Mouse (Mus musculus): ENCODE results near the gene Eif4e1b.

DNA sequence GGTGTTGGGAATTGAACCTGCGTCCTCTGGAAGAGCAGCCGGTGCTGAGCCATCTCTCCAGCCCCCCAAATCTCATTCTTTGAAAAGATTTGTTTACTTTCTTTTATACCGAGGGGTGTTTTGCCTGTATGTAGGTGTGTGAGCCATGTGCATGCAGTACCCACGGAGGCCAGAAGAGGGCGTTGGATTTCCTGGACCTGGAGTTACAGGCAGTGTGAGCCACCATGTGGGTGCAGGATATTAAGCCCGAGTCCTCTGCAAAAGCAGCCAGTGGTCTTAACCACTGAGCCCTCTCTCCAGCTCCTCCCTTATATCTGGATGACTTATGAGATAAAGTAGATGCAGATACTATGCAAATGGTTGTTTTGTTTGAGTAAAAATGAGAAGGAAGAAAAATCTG lies 19.2 kb downstream of the Eif4e1b start:
- TF ChIP-seq POLR2A (IDR thresholded peaks at IDR 0.05; ENCODE audit: extremely low read depth, insufficient read depth, low read length) (no peak), CTCF (IDR thresholded peaks at IDR 0.05; ENCODE audit: low read depth, low read length) (peak; percentile 22; the same call in 1 of the 2 replicates)

All from liver, adult 2 months (tissue).